Mouse (Mus musculus): ENCODE results near the gene Pth2r. TPM values are rescaled to one million over a fixed set of nuclear protein-coding genes. Genes with fewer than 3 reads are reported as not detected.

Pth2r gene
- polyA plus RNA-seq, 1 experiment from 2014 or later = not detected

DNA sequence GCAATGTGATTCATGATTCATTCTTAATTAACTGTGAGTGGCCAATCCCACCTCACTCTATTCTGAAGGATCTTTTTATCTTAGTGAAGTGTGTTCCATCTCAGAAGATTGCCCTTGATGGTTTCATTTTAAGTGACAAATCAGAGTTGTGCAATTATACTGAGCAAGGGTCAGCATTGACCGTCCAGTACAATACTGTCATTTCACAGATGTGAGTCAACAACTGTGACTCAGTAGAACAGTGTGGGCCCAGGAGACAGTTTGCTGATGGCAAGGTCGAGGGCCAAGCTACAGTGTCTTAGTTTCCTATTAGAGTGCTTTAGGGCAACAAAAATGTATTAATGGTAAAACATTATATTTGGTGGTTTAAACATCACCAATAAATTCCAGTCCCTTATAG is 55.9 kb downstream of the Pth2r start:
- no peak overlapping the region for H3K27ac ChIP-seq
- no peaks in the 10 kb centered on the region for H3K9me3 ChIP-seq
- no peak for ATAC-seq (ENCODE audit: borderline replicate concordance, extremely low read depth, low FRiP score, low TSS enrichment)
- H3K9ac ChIP-seq = no peak overlapping the region
- no peaks in the 10 kb centered on the region for H3K4me1 ChIP-seq
- H3K27me3 ChIP-seq = no peaks in the 10 kb centered on the region
- no peak overlapping the region for H3K4me2 ChIP-seq
- WGBS = 66% methylated on average over 2 of the region's 2 CpGs
- no peak overlapping the region for H3K4me3 ChIP-seq
- H3K36me3 ChIP-seq = no peaks in the 10 kb centered on the region

DNA sequence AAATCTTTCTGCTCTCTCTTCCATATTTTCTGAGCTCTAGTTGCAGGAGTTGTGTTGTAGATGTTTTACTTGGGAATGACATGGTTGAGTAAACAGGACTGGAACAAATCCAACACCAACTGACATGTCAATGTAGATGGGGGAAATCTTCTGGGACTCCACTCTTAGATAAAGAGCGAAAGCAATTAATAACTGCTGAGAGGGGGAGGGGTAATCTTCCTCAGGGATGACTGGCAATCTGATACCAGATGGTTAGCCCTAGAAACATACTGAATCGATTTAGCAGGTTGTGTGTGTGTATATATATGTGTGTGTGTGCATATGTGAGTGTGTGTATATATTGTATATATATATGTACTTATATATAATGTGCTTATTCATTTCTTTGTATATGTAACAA is 58.4 kb downstream of the Pth2r start:
- Histone ChIP-seq H3K4me3 (no peak overlapping the region), H3K4me2 (no peak overlapping the region), H3K36me3 (no peaks in the 10 kb centered on the region), H3K9me3 (no peaks in the 10 kb centered on the region), H3K4me1 (no peaks in the 10 kb centered on the region), H3K9ac (no peak overlapping the region), H3K27ac (no peak overlapping the region), H3K27me3 (no peaks in the 10 kb centered on the region)
- no peak for ATAC-seq (ENCODE audit: borderline replicate concordance, extremely low read depth, low FRiP score, low TSS enrichment)
- whole genome bisulfite sequencing = 51% methylated on average over 2 of the region's 2 CpGs

DNA sequence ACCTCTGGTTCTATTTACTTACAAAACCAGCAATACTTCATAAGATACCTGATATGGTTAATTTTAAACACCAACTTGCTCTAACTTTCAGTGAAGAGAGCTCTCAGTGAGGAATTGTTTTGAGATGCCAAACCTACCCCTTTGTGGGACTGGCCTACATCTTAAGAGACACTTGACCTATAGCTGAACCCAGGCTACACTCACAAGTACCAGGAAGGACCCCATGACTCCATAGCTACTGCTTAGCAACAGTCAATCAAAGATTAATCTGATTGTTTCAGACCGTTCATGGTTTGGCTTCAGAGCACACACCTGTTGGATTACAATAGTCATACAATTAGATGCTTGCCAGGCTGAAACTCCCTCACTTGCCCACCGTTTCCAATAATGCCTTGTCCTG is 71.1 kb downstream of the Pth2r start:
- 56% methylated on average over 2 of the region's 2 CpGs for WGBS
- no peak; the same call in 1 of the 2 replicates for ATAC-seq (ENCODE audit: borderline replicate concordance, extremely low read depth, low FRiP score, low TSS enrichment)
- no peaks in the 10 kb centered on the region for H3K4me1 ChIP-seq

GRCm38 (mm10) chr1:65354153-65354552 is 72.3 kb downstream of the Pth2r start:
- Histone ChIP-seq H3K36me3 (no peaks in the 10 kb centered on the region), H3K4me3 (no peak overlapping the region), H3K9ac (no peak overlapping the region), H3K27ac (no peak overlapping the region), H3K4me1 (no peaks in the 10 kb centered on the region), H3K4me2 (no peak overlapping the region), H3K27me3 (no peaks in the 10 kb centered on the region), H3K9me3 (no peaks in the 10 kb centered on the region)
- no peak for ATAC-seq (ENCODE audit: borderline replicate concordance, extremely low read depth, low FRiP score, low TSS enrichment)

More for the DNA sequence above, 71.1 kb downstream of the Pth2r start:
- H3K4me2 ChIP-seq = no peak overlapping the region
- no peaks in the 10 kb centered on the region for H3K27me3 ChIP-seq
- H3K9me3 ChIP-seq = no peaks in the 10 kb centered on the region
- H3K27ac ChIP-seq = no peak overlapping the region
- H3K4me3 ChIP-seq = no peak overlapping the region
- H3K9ac ChIP-seq = no peak overlapping the region
- no peaks in the 10 kb centered on the region for H3K36me3 ChIP-seq

GRCm38 (mm10) chr1:65388328-65388727 is 106.5 kb downstream of the Pth2r start:
- Histone ChIP-seq H3K9me3 (no peaks in the 10 kb centered on the region), H3K27me3 (no peaks in the 10 kb centered on the region), H3K9ac (no peak overlapping the region), H3K36me3 (no peaks in the 10 kb centered on the region), H3K4me1 (no peaks in the 10 kb centered on the region), H3K4me3 (no peak overlapping the region), H3K27ac (no peak overlapping the region), H3K4me2 (no peak overlapping the region)
- 36% methylated on average over 15 of the region's 15 CpGs for WGBS
- ATAC-seq (ENCODE audit: borderline replicate concordance, extremely low read depth, low FRiP score, low TSS enrichment) = no peak

GRCm38 (mm10) chr1:65389621-65390020 is 107.8 kb downstream of the Pth2r start:
- no peak for ATAC-seq (ENCODE audit: borderline replicate concordance, extremely low read depth, low FRiP score, low TSS enrichment)

DNA sequence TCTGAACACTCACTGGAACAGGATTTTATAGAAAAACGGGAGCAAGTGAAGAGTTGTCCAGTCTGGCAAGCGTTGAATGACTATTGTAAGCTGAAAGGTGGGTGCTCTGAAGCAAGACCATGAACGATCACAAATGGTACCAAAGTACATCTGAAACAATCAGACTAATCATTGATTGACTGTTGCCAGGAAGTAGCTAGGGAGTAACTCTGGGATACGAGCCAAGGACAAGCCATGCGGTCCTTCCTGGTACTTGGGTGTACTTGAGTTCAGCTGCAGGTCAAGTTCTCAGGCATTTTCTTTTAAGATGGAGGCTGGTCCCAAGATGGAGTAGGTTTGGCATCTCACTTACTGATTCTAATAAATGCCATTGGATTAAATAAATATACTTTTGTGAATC is 125.6 kb downstream of the Pth2r start:
- no peaks in the 10 kb centered on the region for H3K4me1 ChIP-seq
- no peaks in the 10 kb centered on the region for H3K9me3 ChIP-seq
- H3K4me3 ChIP-seq = no peak overlapping the region
- no peaks in the 10 kb centered on the region for H3K27me3 ChIP-seq
- H3K27ac ChIP-seq = no peak overlapping the region
- H3K36me3 ChIP-seq = no peaks in the 10 kb centered on the region
- no peak overlapping the region for H3K9ac ChIP-seq
- no peak overlapping the region for H3K4me2 ChIP-seq
- ATAC-seq (ENCODE audit: borderline replicate concordance, extremely low read depth, low FRiP score, low TSS enrichment) = no peak
- WGBS = 66% methylated on average over 5 of the region's 5 CpGs

More at GRCm38 (mm10) chr1:65389621-65390020, 107.8 kb downstream of the Pth2r start:
- Histone ChIP-seq H3K4me1 (no peaks in the 10 kb centered on the region), H3K27ac (no peak overlapping the region), H3K36me3 (no peaks in the 10 kb centered on the region), H3K9ac (no peak overlapping the region), H3K4me3 (no peak overlapping the region), H3K9me3 (no peaks in the 10 kb centered on the region), H3K4me2 (no peak overlapping the region), H3K27me3 (no peaks in the 10 kb centered on the region)
- 88% methylated on average over 15 of the region's 15 CpGs for WGBS

DNA sequence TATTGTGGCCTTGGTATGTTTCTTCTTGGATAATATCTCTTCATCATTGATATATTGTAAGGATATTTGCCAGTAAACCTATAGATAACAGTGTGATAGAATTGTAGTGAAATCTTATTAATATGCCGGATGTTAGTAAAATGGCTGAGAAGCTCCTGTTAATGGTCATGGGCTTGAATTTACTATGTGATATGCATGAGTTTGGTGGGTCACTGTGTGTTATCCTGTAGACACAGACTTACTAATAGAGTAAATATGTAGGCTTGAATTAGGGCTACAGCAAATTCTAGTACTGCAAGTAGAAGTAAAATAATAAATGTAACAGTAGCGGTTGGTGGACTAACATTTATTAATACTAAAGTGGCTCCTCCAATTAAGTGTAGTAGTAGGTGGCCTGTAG is 139.1 kb downstream of the Pth2r start:
- 91% methylated on average over 2 of the region's 2 CpGs for WGBS
- Histone ChIP-seq H3K9me3 (no peaks in the 10 kb centered on the region), H3K36me3 (no peaks in the 10 kb centered on the region), H3K4me1 (no peaks in the 10 kb centered on the region), H3K4me2 (no peak overlapping the region), H3K4me3 (no peak overlapping the region), H3K27ac (no peak overlapping the region), H3K9ac (no peak overlapping the region), H3K27me3 (no peaks in the 10 kb centered on the region)
- no peak for ATAC-seq (ENCODE audit: borderline replicate concordance, extremely low read depth, low FRiP score, low TSS enrichment)

- H3K4me3 ChIP-seq = no peak overlapping the region
- ATAC-seq (ENCODE audit: borderline replicate concordance, extremely low read depth, low FRiP score, low TSS enrichment) = no peak
- H3K27ac ChIP-seq = no peak overlapping the region
- H3K36me3 ChIP-seq = no peaks in the 10 kb centered on the region
- no peak overlapping the region for H3K9ac ChIP-seq
- H3K27me3 ChIP-seq = no peaks in the 10 kb centered on the region
- no peak overlapping the region for H3K4me2 ChIP-seq
- H3K9me3 ChIP-seq = no peaks in the 10 kb centered on the region
- H3K4me1 ChIP-seq = no peaks in the 10 kb centered on the region
Measured at GRCm38 (mm10) chr1:65422501-65423010, 140.7 kb downstream of the Pth2r start.

Other genes with a start within 250 kb of the Pth2r start
- 0.25 and 0.26 TPM in 2 replicates for gene Akr1cl, start 249.3 kb upstream of the Pth2r start, polyA plus RNA-seq (2015; fragmentation: Nextera tagmentation; extraction: Ambion mirVana)
- not detected in 2 replicates for gene Cryge, start 230.9 kb upstream of the Pth2r start, polyA plus RNA-seq (2015; fragmentation: Nextera tagmentation; extraction: Ambion mirVana)
- not detected in 2 replicates for gene Crygd, start 218.6 kb upstream of the Pth2r start, polyA plus RNA-seq (2015; fragmentation: Nextera tagmentation; extraction: Ambion mirVana)
- gene Crygc, start 208.4 kb upstream of the Pth2r start, polyA plus RNA-seq (2015; fragmentation: Nextera tagmentation; extraction: Ambion mirVana) = not detected in 2 replicates
- gene Crygb, start 199.8 kb upstream of the Pth2r start, polyA plus RNA-seq (2015; fragmentation: Nextera tagmentation; extraction: Ambion mirVana) = not detected in 2 replicates
- gene Cryga, start 178.7 kb upstream of the Pth2r start, polyA plus RNA-seq (2015; fragmentation: Nextera tagmentation; extraction: Ambion mirVana) = not detected in 2 replicates
- not detected in 2 replicates for gene Gm28845, start 162.5 kb upstream of the Pth2r start, polyA plus RNA-seq (2015; fragmentation: Nextera tagmentation; extraction: Ambion mirVana)
- 0.20 and 0.27 TPM in 2 replicates for gene D630023F18Rik, start 158.8 kb upstream of the Pth2r start, polyA plus RNA-seq (2015; fragmentation: Nextera tagmentation; extraction: Ambion mirVana)
- gene Idh1, start 95.6 kb upstream of the Pth2r start, polyA plus RNA-seq (2015; fragmentation: Nextera tagmentation; extraction: Ambion mirVana) = 115 and 119 TPM in 2 replicates
- gene Pikfyve, start 95.4 kb upstream of the Pth2r start, polyA plus RNA-seq (2015; fragmentation: Nextera tagmentation; extraction: Ambion mirVana) = 8.7 and 8.9 TPM in 2 replicates

Measured in lung, embryonic 15.5 days (tissue).